Mouse (Mus musculus) brain, adult 2 months (tissue): Measurements from ENCODE around the gene Plxnb2.
A peak's percentile ranks its signal among the peaks of the same experiment; 100 is the strongest.

Source experiments
- DNase-seq: peaks from one replicate; pipeline ENCODE4 v3.0.0; 2011; ENCODE audit warnings: low read depth, low spot score

The Plxnb2 gene

DNA sequence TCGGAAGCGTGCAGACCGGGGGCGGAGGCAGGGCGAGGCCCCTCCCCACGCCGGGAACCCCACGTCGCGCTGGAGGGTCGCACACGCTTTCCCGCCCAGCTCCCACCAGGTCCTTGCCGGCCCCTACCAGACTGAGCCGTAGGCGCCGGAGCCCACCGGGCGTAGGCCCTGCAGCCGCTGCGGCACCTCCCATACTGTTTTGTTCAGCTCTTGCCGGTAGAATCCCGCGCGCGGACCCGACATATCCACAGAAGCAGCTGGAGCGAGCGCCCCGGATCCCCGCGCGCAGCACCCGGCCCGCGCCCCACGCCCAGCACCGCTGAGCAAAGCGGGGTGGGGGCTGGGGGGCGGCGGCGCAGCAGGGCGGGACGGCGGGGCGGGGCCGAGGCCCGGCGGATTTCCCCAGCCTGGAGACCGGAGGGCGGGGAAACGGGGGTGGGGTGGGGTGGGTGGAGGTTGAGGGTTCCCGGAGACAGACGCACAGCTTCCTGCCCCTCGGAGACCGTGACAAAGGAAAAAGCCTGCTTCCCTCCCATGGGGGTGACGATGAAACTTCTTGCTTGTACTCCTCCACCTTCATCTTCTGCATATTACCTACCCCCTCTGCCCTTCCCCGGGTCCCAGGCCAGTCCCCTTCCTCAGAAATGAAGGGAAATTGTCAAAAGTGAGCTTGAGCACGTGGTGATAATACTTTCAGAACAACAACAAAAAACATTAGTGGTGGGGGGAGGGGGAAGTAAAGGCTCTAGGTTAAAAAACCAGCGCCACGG, 31.1 kb downstream of the Plxnb2 start, which contains the start of gene Mapk11:
Gene Mapk11 (minus strand): TSS at position 358 of the 770 bp plus-strand sequence.
- DNase-seq: peak; percentile 52

DNA sequence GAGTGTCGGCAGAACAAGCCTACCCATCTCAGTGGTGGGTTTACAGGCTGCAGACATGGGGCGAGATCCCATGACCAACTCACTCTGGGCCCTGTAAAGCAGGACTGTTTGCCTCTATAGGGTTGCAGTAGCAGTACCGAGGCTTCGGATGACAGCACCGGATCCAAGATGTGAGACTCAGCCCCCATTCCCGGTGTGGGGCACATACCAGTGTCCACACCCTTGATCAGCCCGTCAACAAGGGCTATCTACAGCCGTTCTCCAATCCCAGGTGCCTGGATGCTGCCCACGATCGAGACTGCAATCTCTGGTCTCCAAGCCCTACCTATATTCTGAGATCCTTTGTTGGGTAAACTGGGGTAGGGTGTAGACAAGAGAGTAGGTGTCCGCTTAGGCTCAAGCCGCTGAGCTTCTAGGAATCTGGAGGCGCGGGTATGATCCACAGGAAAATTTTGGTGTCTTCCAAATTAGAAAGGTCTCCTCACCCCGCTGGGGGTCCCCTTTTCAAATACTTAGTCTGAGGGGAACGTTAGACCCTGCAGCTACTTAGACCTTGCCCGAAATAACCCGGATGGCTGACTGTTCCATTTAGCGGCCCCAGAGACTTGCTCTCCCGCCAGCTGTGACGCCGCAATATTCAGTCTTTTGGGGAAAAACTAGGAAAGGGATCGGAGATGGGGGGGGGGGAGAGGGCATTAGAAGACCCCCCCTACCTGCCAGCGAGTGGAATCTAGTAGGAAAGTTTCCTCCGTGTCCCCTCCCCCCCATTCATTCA, 31.9 kb downstream of the Plxnb2 start:
- DNase-seq: peak; percentile 41

DNA sequence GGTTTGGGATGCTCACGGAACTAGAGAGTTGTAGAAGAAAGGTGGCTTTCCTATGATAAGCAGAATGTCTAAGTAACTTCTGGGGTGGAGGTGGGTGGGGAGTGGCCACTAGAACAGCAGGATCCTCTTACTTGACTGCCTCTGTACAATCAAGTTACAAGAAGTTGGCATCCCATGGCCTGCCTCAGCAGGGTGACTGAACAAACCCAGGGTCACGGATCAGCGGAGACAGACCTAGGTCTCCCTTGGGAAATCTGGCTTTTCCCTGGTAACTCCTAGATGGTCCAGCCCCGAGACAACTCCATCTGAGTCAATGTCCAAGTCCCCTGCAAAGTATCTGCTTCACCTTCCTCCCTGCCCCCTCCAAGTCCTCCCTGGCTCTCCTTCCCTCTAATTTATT, 32.7 kb downstream of the Plxnb2 start:
- DNase-seq: no peak

DNA sequence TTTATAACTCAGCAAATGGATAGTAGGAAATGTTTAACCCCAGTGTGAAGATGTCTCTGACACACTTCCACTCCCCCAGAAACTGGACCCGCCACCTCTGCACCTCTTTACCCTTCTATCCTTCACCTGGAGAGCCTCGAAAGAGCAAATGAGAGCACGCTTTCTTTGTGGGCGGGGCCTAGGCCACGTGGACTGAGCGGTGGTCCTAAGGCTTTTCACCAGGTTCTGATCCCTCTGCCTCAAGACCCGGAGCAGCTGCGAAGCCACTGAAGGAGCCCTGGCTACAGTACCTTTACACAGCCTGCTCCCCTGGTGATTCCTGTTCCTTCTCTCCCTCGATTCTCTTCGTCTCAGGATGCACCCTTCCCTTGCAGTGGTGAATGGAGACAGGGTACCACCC, 33.1 kb downstream of the Plxnb2 start:
- DNase-seq: no peak

DNA sequence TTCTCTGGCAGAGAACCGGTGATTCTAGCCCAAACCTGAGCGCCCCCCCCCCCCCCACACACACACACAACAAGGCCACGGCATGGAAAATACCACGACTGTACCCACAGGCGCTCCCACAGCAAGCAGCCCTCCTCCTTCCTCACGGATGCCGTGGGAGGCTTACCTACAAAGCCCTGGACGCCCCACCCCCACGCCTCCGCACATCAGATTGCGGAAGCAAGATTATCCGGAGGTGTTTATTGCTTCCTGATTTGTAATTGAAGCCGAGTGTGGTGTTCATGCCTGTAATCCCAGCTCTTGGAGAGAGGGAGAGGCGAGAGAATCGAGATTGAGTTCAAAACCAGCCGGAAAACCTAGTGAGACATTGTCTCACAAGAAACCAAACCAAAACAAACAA, 33.6 kb downstream of the Plxnb2 start:
- DNase-seq: peak; percentile 76

DNA sequence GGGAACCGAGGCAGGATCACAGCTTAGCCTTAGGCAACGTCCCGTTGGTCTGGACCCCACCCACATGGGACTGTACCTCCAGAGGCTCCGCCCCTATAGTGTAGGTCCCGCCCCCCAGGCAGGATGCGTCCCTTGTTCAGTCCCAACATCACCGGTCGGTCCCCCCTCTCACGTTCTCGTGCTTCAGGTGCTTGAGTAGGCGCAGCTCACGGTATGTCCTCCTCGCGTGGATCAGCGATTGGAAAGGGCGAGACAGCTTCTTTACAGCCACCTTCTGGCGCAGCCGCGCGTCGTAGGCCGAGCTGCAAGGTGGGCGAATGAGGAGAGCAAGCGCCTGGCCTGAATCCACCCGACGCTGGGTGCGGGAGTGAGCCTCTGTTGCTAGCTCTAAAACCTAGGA, 34.1 kb downstream of the Plxnb2 start:
- DNase-seq: peak; percentile 88

DNA sequence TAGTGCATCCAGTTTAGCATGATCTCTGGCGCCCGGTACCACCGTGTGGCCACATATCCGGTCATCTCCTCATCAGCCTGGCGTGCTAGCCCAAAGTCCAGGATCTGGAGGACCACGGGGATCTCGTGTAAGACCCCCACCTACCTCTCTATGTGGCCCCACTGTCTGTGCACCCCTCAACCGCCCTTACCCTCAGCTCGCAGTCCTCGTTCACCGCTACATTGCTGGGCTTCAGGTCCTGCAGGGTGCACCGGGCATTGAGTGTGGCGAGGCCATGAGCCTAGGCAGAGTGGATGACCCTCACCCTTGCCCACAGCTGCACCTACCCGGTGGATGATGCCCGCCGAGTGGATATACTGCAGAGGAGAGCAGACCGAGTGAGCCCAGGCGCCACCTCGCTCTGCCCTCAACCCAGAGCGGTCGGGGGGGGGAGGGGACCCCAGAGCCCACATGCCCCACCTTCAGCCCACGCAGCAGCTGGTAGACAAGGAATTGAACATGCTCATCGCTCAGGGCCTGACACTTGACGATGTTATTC, 34.7 kb downstream of the Plxnb2 start:
- no peak for DNase-seq

DNA sequence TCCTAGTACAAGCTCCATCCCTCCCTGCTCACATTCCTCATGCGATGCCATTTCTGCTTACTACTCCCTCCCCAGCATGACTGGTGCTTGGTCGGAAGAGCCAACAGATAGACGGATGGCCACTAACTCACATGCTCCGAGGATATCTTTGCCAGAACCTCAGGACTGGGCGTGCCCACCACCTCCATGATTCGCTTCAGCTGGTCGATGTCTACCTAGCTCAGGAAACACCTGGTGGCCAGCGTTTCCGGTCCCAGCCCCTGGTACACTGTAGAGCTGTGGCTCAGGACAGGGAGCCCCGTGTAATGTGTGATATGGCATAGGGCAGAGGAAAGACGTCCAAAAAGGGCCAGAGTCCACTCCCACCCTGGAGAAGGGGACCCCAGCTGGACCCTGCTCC, 35.6 kb downstream of the Plxnb2 start:
- DNase-seq: no peak

DNA sequence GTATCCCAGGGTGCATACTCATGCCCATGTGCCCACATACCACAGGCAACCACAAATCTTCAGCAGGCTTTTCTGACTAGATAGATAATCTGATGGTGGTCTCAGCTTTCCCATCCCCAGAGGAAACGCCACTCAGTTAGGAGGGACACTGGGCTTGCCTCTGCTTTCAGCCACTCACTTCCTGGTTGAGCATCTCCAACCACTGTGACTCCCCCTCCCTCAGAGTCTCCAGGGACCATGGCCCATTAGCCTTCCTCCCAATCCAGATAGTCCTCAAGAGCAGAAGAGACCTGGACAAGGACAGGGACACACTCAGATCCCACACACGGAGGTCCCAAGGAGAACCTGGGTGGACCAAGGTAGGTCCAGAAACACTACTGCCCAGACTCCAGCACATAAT, 37.5 kb downstream of the Plxnb2 start:
- no peak for DNase-seq

DNA sequence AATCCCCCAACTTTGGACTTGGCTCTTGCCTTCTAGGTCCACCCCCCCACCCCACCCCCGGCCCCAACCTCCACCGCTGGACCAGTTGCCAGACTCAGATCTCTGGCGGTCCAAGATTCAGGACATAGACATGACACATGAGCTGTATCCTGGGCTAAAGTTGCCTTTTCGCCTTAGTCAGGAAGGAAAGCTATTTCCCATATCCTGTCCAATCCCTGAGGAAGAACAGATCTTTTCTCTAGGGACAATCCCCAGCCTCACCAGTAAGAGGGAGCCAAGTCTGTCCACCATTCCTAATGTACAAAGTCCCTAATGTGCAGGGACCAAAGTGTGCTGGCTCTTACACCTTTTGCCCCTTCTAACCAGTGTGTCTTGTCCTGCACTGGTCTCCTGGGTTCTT, 38.7 kb downstream of the Plxnb2 start:
- DNase-seq: no peak

DNA sequence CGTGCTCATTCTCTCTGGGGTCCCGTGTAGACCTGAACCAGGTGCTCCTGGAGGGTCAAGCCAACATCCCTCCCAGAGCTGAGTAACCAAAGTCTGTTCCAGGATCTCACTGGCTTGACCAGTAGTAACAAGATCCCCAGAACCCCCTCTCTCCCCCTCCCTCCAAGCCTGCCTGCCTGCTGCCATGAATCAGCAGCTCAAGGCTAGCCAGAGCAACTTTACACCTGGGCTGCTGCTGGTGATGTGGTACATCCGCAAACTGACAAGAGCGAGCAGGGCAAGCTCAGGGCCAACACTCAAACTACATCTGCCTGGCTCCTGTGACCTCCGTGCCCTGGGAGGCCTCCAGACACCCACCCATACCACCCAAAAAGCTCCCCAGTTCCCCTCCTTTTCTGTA, 39.1 kb downstream of the Plxnb2 start:
- DNase-seq: no peak

DNA sequence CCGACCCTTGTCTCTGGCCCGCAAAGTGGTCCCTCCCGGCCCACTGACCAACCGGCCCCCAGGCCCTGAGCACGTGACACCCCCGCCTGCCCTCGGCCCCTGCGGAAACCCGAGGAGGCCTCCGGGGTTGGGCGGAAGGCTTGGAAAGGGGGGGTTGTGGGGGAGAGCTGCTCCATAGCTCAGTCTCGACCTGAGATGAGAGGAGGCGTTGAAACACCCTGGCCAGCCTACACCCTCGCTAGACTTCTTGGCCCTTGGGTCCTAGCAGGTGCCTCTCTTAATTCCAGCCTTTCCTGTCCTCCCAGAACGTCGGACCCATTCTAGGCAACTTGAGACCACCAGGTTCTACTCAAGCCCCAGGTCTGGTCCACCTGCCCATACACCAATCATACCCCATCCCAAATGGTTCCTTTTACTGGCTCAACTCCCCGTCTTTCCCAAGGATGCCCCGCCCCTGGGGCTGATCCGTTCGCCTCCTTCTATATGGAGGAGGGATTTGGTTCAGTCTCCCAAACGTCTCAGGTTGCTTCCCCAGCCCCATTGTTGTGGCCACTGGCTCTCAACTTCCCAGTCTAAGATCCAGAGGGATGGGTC, 39.8 kb downstream of the Plxnb2 start, which contains the start of gene Mapk12:
Gene Mapk12 (minus strand): TSS at position 45 of the 594 bp plus-strand sequence.
- peak; percentile 79 for DNase-seq

DNA sequence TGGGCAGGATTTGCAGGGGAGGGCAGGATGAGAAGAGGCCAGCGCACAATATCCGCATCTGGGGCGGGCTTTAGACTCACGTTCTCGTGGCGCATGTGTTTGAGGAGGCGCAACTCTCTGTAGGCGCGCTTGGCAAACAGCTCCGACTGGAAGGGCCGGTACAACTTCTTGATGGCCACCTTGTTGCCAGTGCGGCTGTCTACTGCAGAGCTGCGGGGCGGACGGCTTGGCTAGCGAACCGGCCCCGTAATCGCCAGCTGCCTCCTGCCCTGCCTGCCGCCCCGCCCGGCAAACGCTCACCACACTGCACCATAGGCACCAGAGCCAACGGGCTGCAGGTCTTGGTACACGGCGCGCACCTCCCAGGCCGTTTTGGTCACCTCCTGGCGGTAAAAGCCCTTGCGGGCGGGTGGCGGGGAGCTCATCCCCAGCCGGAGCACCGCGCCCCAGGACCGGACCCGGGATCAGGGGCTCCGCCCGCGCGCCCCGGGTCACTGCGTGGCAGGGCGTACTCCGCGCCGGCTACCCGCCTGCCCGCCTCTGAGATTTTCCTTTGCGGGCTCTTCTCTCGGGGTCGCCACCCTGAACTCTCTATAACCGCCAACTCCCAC, 40.4 kb downstream of the Plxnb2 start:
- peak; percentile 91 for DNase-seq

DNA sequence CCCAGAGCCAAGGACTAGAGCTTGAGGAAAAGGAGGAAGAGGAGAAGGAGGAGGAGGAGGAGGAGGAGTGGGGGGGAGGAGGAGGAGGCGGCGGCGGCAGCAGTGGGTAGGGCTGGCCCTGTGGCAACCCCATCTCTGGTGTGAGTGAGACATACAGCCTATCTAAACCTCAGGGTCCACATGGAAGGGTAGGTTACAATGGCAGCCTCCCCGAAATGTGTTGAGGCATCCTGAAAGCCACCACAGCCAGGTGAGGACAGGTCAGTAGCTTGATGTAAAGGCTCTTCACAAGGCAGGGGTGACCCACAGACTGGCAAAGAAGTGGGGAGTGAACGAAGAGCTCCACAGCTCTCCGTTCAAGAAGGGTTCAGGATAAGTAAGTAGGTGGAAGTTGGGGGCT, 42.1 kb downstream of the Plxnb2 start:
- DNase-seq: no peak

DNA sequence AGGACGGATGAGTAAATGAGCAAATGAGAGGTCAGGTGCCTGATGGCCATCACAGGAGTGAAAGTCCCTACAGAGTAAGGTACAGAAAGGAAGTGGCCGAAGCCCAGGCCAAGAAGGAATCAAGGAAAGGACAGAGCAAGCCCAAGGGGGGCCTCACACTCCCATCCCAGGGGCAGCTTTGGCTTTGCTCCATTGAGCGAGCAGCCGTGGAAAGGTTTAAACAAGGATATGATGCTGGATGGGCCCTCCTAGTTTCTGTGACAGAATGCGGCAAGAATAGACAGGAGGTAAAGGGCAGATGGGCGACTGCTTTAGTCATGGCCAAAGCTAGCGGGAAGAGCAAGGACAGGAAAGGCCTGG, 42.6 kb downstream of the Plxnb2 start:
- DNase-seq: peak; percentile 67

DNA sequence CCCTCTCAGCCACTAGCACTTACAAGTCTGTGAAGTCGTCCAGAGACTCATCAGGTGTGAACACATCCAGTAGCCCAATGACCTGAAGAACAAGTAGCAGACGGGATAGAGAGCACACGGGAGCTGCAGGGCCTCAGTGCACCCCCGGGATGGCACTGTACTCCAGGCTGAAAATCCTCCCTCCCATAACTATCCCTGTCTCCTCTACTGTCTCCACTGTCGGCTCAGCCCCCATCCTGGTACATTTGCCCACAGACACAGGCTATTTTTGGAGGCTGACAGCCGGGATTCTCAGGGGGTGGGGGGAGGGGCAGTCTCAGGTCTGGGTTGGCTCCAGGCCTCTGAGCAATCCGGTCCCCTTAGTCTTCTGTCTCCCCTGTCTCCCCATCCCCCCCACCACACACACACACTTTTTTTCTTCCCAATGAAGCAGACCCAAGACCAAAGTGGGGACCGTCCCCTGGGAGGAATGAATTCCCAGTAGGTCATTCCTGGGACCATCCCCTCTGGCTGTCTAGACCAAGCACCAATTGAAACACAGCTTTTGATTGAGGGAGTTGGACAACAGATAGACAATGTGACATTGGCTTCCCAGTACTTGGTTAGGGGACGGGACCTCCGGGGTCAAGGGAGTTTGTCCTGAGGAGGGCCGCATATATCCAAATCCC, 43.1 kb downstream of the Plxnb2 start:
- DNase-seq: peak; percentile 82

DNA sequence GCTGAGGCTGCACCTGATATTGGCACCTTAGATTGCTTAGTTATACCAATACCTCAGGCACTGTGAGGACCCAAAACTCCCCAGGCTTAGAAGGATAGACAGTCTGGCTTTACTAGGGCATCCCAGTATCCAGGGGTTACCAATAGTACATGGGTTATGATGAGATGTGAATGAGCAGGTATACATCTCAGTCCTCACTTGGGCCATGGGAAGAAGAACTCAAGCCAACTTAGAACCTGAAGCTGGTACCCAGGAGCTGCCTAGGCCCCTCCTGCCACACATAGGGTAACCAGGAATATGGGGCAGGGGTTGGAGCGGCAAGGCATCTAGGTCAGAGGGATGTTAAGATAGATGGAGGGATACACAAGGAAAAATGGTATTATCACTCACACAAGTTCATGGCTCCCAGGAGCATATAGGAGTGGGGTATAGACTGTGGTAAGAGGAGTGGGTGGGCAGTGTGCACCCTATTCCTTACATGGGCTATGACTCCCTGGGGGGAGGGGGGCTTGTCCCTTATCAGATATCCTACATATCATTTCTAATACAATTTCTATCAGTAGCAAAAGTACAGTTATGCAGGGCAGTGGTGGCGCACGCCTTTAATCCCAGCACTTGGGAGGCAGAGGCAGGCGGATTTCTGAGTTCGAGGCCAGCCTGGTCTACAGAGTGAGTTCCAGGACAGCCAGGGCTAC, 44.0 kb downstream of the Plxnb2 start:
- DNase-seq: no peak

DNA sequence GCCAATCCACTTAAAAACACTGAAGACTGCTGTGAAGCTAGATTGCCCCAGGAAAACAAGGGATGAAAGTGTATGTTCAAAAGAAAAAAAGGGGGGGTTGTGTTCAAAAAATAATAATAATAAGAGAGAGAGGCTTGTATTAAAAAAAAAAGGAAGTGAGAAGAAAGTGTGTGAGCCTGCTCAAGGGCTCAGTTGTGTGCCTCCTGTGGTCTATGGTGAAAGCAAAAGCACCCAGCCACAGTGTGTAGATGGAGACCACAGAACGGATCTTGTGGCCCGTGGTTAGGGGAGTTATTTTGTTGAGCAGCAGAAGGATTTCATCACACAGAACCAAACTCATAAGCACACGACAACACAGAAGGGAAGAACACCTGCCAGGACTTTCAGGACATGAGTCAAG, 49.3 kb downstream of the Plxnb2 start:
- DNase-seq: no peak

DNA sequence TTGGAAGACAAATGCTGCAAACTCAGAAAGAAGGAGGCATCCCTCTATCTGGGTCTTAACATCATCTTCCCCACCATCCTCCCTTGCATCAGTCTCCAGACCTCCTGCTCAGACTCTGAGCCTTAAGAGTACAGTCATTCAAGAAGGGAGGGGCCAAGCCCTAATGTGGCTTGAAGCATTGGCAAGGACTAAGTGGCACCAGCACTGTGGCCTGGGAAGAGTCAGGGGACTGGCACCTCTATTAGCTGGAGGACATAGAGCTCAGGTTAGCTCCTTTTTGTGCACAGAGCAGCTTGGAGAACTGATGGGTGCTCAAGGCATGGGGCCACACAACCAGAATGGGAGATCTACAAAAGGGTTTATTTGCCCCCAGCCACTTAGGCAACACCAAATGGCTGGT, 50.3 kb downstream of the Plxnb2 start:
- no peak for DNase-seq

DNA sequence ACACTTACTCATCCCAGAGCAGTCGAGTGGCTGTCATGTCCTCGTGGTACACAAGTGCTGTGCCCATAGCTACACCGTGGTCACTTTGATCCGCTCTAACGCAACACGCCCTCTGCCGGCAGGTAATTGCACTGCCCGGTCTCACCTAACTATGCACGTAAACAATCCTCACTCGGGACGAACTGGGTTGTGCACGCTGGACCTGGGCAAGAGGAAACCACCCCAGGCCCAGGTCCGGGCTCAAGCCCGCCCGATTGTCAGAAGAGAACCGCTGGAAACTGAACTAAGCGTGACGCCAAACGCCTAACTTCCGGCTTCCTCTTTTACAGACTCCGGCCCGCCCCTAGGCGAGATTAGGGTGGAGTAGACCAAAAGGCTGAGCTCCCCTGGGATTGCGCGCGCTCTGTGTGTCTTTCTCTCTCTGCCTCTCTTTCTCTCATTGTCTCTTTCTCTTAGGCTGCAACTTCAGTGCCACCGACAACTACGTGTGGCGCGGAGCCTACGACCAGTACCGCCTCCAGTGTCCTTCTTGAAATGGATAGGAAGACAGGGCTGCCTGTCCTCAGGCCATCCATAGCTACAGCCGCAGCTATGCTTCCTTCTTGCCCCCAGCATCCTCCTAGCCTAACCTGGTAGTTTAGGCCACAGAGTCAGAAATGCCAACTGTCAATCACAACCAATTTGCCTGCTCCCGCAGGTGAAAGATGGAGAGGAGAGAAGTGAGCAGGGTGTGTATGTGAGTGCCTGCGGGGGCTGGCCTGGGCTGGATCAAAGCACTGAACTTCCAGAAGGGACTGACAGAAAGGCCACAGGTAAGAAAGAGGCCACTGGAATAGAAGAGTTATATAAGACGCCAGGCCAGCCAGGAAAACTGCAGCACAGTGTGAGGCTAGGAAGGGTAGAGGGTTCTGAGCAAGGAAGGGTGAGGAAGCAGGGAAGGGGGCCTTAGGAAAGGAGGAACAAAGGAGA, 51.9 kb downstream of the Plxnb2 start, which contains the start of gene Hdac10:
Gene Hdac10 (minus strand): TSS at position 319 of the 969 bp plus-strand sequence.
- DNase-seq: peak; percentile 94
